Mouse (Mus musculus) MEL (cell line): ENCODE measurements around the gene Trpc7. TPM values are rescaled to one million over a fixed set of nuclear protein-coding genes. Genes with fewer than 3 reads are reported as not detected.

Experiments
- DNase-seq: peaks from one replicate; pipeline ENCODE4 v3.0.0; 2011; ENCODE audit warnings: low read depth, low spot score
- H3K27ac ChIP-seq: 2 replicates; pipeline ENCODE4 v1.5.1; 2012; ENCODE audit warnings: low read depth, mild to moderate bottlenecking, control low read depth, low read length, moderate library complexity; ENCODE audit not compliant: control insufficient read depth
- H3K27me3 ChIP-seq, 2 experiments: fragments of 150-350 bp in 1 of 2; sonication (generic) in 1 of 2; 2 replicates each; pipeline ENCODE4 v1.6.1; 2012; ENCODE audit warnings: low read length in 2 of 2, mild to moderate bottlenecking in 2 of 2, improper control_type of control experiment in 1 of 2, moderate library complexity in 1 of 2; ENCODE audit not compliant: insufficient read depth in 2 of 2, control insufficient read depth in 1 of 2
- H3K36me3 ChIP-seq, 2 experiments: 2 replicates each; pipeline ENCODE4 v1.6.1; 2012 to 2014; ENCODE audit warnings: low read length in 2 of 2, improper control_type of control experiment in 1 of 2, inconsistent platforms in 1 of 2, mild to moderate bottlenecking in 1 of 2; ENCODE audit not compliant: insufficient read depth in 2 of 2, control insufficient read depth in 1 of 2
- H3K4me1 ChIP-seq, 2 experiments: fragments of 150-350 bp in 1 of 2; sonication (generic) in 1 of 2; 2 replicates each; pipeline ENCODE4 v1.6.1; 2012; ENCODE audit warnings: low read length in 2 of 2, improper control_type of control experiment in 1 of 2, mild to moderate bottlenecking in 1 of 2; ENCODE audit not compliant: insufficient read depth in 2 of 2, control insufficient read depth in 1 of 2
- H3K4me3 ChIP-seq, 2 experiments: fragments of 150-350 bp in 1 of 2; sonication (generic) in 1 of 2; 2 replicates each; pipeline ENCODE4 v1.5.1; 2012; ENCODE audit warnings: low read depth in 2 of 2, low read length in 2 of 2, mild to moderate bottlenecking in 2 of 2, moderate library complexity in 2 of 2, control low read depth in 1 of 2, improper control_type of control experiment in 1 of 2; ENCODE audit not compliant: control insufficient read depth in 1 of 2, insufficient read depth in 1 of 2
- H3K79me2 ChIP-seq: 2 replicates; pipeline ENCODE4 v1.6.1; 2012; ENCODE audit warnings: mild to moderate bottlenecking, low read length, moderate library complexity; ENCODE audit not compliant: control insufficient read depth, poor library complexity, insufficient read depth
- H3K9ac ChIP-seq: 2 replicates; pipeline ENCODE4 v1.6.1; 2012; ENCODE audit warnings: low read depth, mild to moderate bottlenecking, control low read depth, low read length, moderate library complexity; ENCODE audit not compliant: control insufficient read depth, poor library complexity, severe bottlenecking
- H3K9me3 ChIP-seq: fragments of 150-350 bp; sonication (generic); replicated peaks from 2 replicates; pipeline ENCODE4 v1.6.1; 2012; ENCODE audit warnings: mild to moderate bottlenecking, low read length, improper control_type of control experiment, moderate library complexity; ENCODE audit not compliant: insufficient read depth
- CHD1 ChIP-seq: IDR thresholded peaks from 2 replicates; pipeline ENCODE4 v1.6.1; 2012; ENCODE audit warnings: low read depth, mild to moderate bottlenecking, inconsistent platforms, low read length, improper control_type of control experiment
- CTCF ChIP-seq, 3 experiments: IDR thresholded peaks in 2 of 3; conservative IDR thresholded peaks in 1 of 3; 2 replicates each; pipeline ENCODE4 v1.5.1; 2011 to 2012; ENCODE audit warnings: low read length in 3 of 3, low read depth in 2 of 3, mild to moderate bottlenecking in 2 of 3, improper control_type of control experiment in 1 of 3, inconsistent platforms in 1 of 3, mixed read lengths in 1 of 3, moderate library complexity in 1 of 3; ENCODE audit not compliant: control insufficient read depth in 1 of 3, insufficient read depth in 1 of 3, poor library complexity in 1 of 3, severe bottlenecking in 1 of 3
- ELF1 ChIP-seq: IDR thresholded peaks from 2 replicates; pipeline ENCODE4 v1.6.1; 2014; ENCODE audit warnings: low read depth, mild to moderate bottlenecking, inconsistent platforms, low read length, improper control_type of control experiment, moderate library complexity
- EP300 ChIP-seq, 2 experiments: IDR thresholded peaks; 2 replicates each; pipeline ENCODE4 v1.6.1; 2011; ENCODE audit warnings: improper control_type of control experiment in 2 of 2, low read length in 2 of 2, low read depth in 1 of 2, mild to moderate bottlenecking in 1 of 2
- ETS1 ChIP-seq: IDR thresholded peaks from 2 replicates; pipeline ENCODE4 v1.6.1; 2012; ENCODE audit warnings: low read depth, mild to moderate bottlenecking, inconsistent platforms, low read length, improper control_type of control experiment, moderate library complexity
- GABPA ChIP-seq: IDR thresholded peaks from 2 replicates; pipeline ENCODE4 v1.6.1; 2012; ENCODE audit warnings: low read depth, mild to moderate bottlenecking, inconsistent platforms, low read length, improper control_type of control experiment, moderate library complexity
- GATA1 ChIP-seq: IDR thresholded peaks from 2 replicates; pipeline ENCODE4 v1.6.1; 2011; ENCODE audit warnings: low read depth, low read length, improper control_type of control experiment
- JUND ChIP-seq: IDR thresholded peaks from 2 replicates; pipeline ENCODE4 v1.6.1; 2011; ENCODE audit warnings: low read depth, mild to moderate bottlenecking, improper control_type of control experiment, low read length
- MAZ ChIP-seq: IDR thresholded peaks from 2 replicates; pipeline ENCODE4 v1.6.1; 2012; ENCODE audit warnings: low read depth, mild to moderate bottlenecking, inconsistent platforms, low read length, improper control_type of control experiment
- MEF2A ChIP-seq: IDR thresholded peaks from 2 replicates; pipeline ENCODE4 v1.6.1; 2014; ENCODE audit warnings: low read depth, mild to moderate bottlenecking, inconsistent platforms, low read length, improper control_type of control experiment; ENCODE audit not compliant: poor library complexity, insufficient replicate concordance, severe bottlenecking; ENCODE audit errors: extremely low read depth
- MXI1 ChIP-seq: IDR thresholded peaks from 2 replicates; pipeline ENCODE4 v1.6.1; 2011; ENCODE audit warnings: mild to moderate bottlenecking, low read depth, low read length, improper control_type of control experiment
- NELFE ChIP-seq: IDR thresholded peaks from 2 replicates; pipeline ENCODE4 v1.6.1; 2011; ENCODE audit warnings: low read depth, low read length, improper control_type of control experiment
- POLR2A ChIP-seq, 2 experiments: IDR thresholded peaks; 2 replicates each; pipeline ENCODE4 v1.6.1; 2011 to 2012; ENCODE audit warnings: low read length in 2 of 2, mild to moderate bottlenecking in 2 of 2, control low read depth in 1 of 2, improper control_type of control experiment in 1 of 2, low read depth in 1 of 2, moderate library complexity in 1 of 2; ENCODE audit not compliant: control insufficient read depth in 1 of 2, insufficient read depth in 1 of 2, poor library complexity in 1 of 2
- RCOR1 ChIP-seq: IDR thresholded peaks from 2 replicates; pipeline ENCODE4 v1.6.1; 2012; ENCODE audit warnings: low read depth, mild to moderate bottlenecking, inconsistent platforms, low read length, improper control_type of control experiment
- SIN3A ChIP-seq: IDR thresholded peaks from 2 replicates; pipeline ENCODE4 v1.6.1; 2012; ENCODE audit warnings: low read length, improper control_type of control experiment, inconsistent platforms
- SMC3 ChIP-seq: IDR thresholded peaks from 2 replicates; pipeline ENCODE4 v1.6.1; 2011; ENCODE audit warnings: low read depth, low read length, improper control_type of control experiment
- TAL1 ChIP-seq: IDR thresholded peaks from 2 replicates; pipeline ENCODE4 v1.6.1; 2012; ENCODE audit warnings: mild to moderate bottlenecking, inconsistent platforms, low read length, moderate library complexity, mixed read lengths
- TBP ChIP-seq: IDR thresholded peaks from 2 replicates; pipeline ENCODE4 v1.8.0; 2011; ENCODE audit warnings: low read depth, low read length, improper control_type of control experiment
- TCF12 ChIP-seq: IDR thresholded peaks from 2 replicates; pipeline ENCODE4 v1.6.1; 2014; ENCODE audit warnings: low read depth, mild to moderate bottlenecking, inconsistent platforms, low read length, improper control_type of control experiment, moderate library complexity
- UBTF ChIP-seq: IDR thresholded peaks from 2 replicates; pipeline ENCODE4 v1.6.1; 2012; ENCODE audit warnings: low read depth, mild to moderate bottlenecking, inconsistent platforms, low read length, improper control_type of control experiment, moderate library complexity, borderline replicate concordance; ENCODE audit not compliant: insufficient read depth
- USF2 ChIP-seq, 2 experiments: IDR thresholded peaks; 2 replicates each; pipeline ENCODE4 v1.6.1; 2011 to 2012; ENCODE audit warnings: improper control_type of control experiment in 2 of 2, low read length in 2 of 2, borderline replicate concordance in 1 of 2, inconsistent platforms in 1 of 2, low read depth in 1 of 2, mild to moderate bottlenecking in 1 of 2; ENCODE audit not compliant: insufficient read depth in 1 of 2
- ZC3H11A ChIP-seq: IDR thresholded peaks from 2 replicates; pipeline ENCODE4 v1.6.1; 2012; ENCODE audit warnings: low read depth, mild to moderate bottlenecking, inconsistent platforms, low read length, improper control_type of control experiment
- ZMIZ1 ChIP-seq: IDR thresholded peaks from 2 replicates; pipeline ENCODE4 v1.6.1; 2012; ENCODE audit warnings: low read depth, mild to moderate bottlenecking, inconsistent platforms, low read length, improper control_type of control experiment, moderate library complexity
- ZNF384 ChIP-seq: IDR thresholded peaks from 2 replicates; pipeline ENCODE4 v1.6.1; 2012; ENCODE audit warnings: low read depth, mild to moderate bottlenecking, inconsistent platforms, low read length, improper control_type of control experiment
- polyA plus RNA-seq, 2 experiments: library from polyadenylated mRNA; stranded (reverse) in 1 of 2; unstranded in 1 of 2; fragments of >175 nt in 1 of 2; fragments of >200 nt in 1 of 2; gene quantifications; 2 replicates each; pipeline versions ENCODE4 v1.2.1 to v1.2.4; 2012; ENCODE audit warnings: low replicate concordance in 2 of 2, low read depth in 1 of 2; ENCODE audit not compliant: insufficient read length in 2 of 2, insufficient read depth in 1 of 2, missing spikeins in 1 of 2
- total RNA-seq: library from RNA; depleted of rRNA; stranded (reverse); fragments of 300-350 nt; gene quantifications from 2 replicates; pipeline ENCODE4 v1.2.3, GENCODE M21; 2012

Trpc7 gene
- total and polyA plus RNA-seq, 3 experiments = not detected

DNA sequence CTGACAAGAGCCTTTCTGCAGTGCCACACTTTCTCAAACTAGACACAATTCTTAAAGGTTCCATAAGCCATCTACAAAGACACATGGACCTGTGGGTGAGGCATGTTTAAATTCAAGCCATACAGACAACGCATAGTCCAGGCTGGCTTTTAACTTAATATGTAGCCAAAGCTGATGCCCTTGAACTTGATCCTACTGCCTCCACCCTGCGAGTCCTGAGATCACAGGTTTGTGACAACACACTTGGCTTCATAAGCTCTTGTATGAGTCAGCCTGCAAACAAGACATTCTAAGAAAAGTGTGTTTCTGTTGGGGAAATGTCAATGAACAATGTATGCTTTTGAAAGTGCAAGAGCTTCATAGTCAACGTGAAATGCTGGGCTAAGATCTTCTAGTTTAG, 102.9 kb downstream of the Trpc7 start:
- Histone ChIP-seq H3K9ac (no peak overlapping the region), H3K79me2 (no peaks in the 10 kb centered on the region), H3K36me3 (no peaks in the 10 kb centered on the region), H3K27ac (no peak overlapping the region), H3K4me1 (no peaks in the 10 kb centered on the region), H3K27me3 (no peaks in the 10 kb centered on the region), H3K9me3 (no peaks in the 10 kb centered on the region), H3K4me3 (no peak overlapping the region)
- TF ChIP-seq MXI1 (no peak), CHD1 (no peak), TBP (no peak), GATA1 (no peak), USF2 (IDR thresholded peaks at IDR 0.05; ENCODE audit: borderline replicate concordance in 1 of 2, insufficient read depth in 1 of 2, low read depth in 1 of 2, low read length in 2 of 2) (no peak), EP300 (IDR thresholded peaks at IDR 0.05; ENCODE audit: low read depth in 1 of 2, low read length in 2 of 2) (no peak), MAZ (no peak), ELF1 (no peak)
- no peak for DNase-seq

DNA sequence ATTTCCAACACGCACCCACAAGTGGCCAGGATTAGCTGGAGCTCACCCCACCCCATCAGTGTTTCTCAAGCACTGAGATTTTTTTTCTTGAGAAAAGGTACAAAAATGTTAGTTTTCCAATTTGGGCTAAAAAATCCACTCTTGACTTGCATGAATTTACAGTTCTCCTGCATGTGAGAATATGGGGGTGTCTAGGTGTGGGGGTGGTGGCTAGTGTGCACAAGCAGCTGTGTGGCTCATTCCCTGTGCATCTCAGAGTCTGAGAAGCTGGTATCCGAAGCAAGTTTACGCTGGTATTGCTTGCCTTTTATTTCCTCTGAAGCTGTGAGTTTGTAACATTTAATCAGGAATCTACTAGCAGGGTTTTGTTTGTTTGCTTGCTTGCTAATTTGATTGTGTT, 105.1 kb downstream of the Trpc7 start:
- TF ChIP-seq ETS1 = no peak
- no peak for TF ChIP-seq JUND
- no peak for TF ChIP-seq SIN3A
- TF ChIP-seq, all 39 proteins: peak for 0
- Histone ChIP-seq H3K27me3 (no peaks in the 10 kb centered on the region), H3K4me3 (no peak overlapping the region), H3K9me3 (no peaks in the 10 kb centered on the region), H3K36me3 (no peaks in the 10 kb centered on the region), H3K9ac (no peak overlapping the region), H3K27ac (no peak overlapping the region), H3K4me1 (no peaks in the 10 kb centered on the region), H3K79me2 (no peaks in the 10 kb centered on the region)
- no peak for DNase-seq

DNA sequence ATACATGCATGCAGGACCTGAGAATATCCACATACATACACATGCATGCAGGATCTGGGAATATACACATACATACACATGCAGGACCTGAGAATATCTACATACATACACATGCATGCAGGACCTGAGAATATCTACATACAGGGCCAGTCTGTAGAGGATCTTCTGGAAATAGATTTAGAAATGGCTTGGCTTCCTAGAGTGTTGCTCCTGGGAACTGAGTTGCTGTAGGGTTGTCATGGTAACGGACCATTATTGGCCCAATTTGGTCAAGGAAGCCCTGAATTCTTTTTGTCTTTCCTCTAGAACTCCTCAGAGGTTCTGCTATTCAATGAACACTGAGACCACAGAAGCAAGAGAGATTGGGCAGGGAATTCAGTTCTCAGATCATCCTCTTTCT, 113.2 kb downstream of the Trpc7 start:
- no peak for TF ChIP-seq GABPA
- no peak for TF ChIP-seq SMC3
- no peak for TF ChIP-seq JUND
- TF ChIP-seq GATA1 = no peak
- no peak for TF ChIP-seq UBTF
- no peak for TF ChIP-seq ZNF384
- no peak for TF ChIP-seq POLR2A (IDR thresholded peaks at IDR 0.05; ENCODE audit: control insufficient read depth in 1 of 2, insufficient read depth in 1 of 2, low read depth in 1 of 2, low read length in 2 of 2, poor library complexity in 1 of 2)
- TF ChIP-seq ZC3H11A = no peak
- TF ChIP-seq EP300 (IDR thresholded peaks at IDR 0.05; ENCODE audit: low read depth in 1 of 2, low read length in 2 of 2) = no peak
- TF ChIP-seq TAL1 = no peak
- TF ChIP-seq TBP = no peak
- TF ChIP-seq CTCF (IDR thresholded peaks at IDR 0.05 in 2 of 3, conservative IDR thresholded peaks at IDR 0.05 in 1 of 3; ENCODE audit: control insufficient read depth in 1 of 3, insufficient read depth in 1 of 3, low read depth in 2 of 3, low read length in 3 of 3, poor library complexity in 1 of 3, severe bottlenecking in 1 of 3) = no peak
- TF ChIP-seq MEF2A = no peak
- no peak for TF ChIP-seq ZMIZ1
- TF ChIP-seq NELFE = no peak
- TF ChIP-seq RCOR1 = no peak
- TF ChIP-seq ELF1 = no peak
- TF ChIP-seq TCF12 = no peak
- no peak for TF ChIP-seq SIN3A
- Histone ChIP-seq H3K36me3 (no peaks in the 10 kb centered on the region), H3K79me2 (no peaks in the 10 kb centered on the region), H3K9ac (no peak overlapping the region), H3K4me1 (no peaks in the 10 kb centered on the region), H3K27me3 (no peaks in the 10 kb centered on the region), H3K4me3 (no peak overlapping the region), H3K27ac (no peak overlapping the region), H3K9me3 (no peaks in the 10 kb centered on the region)
- DNase-seq = no peak
